Comparison of ENCODE assay signal across 8 mouse cellular contexts in genomic region chr11:118289562-118289961, GRCm38 (mm10). TPM values are rescaled to one million over a fixed set of nuclear protein-coding genes. Genes with fewer than 3 reads are reported as not detected.
DNase-seq lines count a peak whose midpoint lies in the region; ATAC-seq and TF ChIP-seq lines count a peak whose summit lies in the region.

No protein-coding gene starts in this region.

- no peaks in the 10 kb centered on the region for H3K27me3 ChIP-seq in heart, embryonic 13.5 days (replicated peaks)
- H3K27me3 ChIP-seq in forebrain, embryonic 12.5 days, result no peaks in the 10 kb centered on the region
- no peaks in the 10 kb centered on the region for H3K27me3 ChIP-seq in liver, postnatal 0 days (ENCODE audit: insufficient read depth, low read length)

- TF ChIP-seq EP300 in liver, postnatal 0 days (IDR thresholded peaks at IDR 0.05; ENCODE audit: low read depth), result no peak

- ATAC-seq in heart, embryonic 13.5 days (ENCODE audit: extremely low read depth, insufficient number of reproducible peaks, low FRiP score, low TSS enrichment), result no peak
- no peak for ATAC-seq in forebrain, embryonic 12.5 days (ENCODE audit: low FRiP score)
- peak; percentile 8 for ATAC-seq in liver, postnatal 0 days

- peaks cover 21% of the 10 kb centered on the region for H3K4me1 ChIP-seq in heart, embryonic 13.5 days
- H3K4me1 ChIP-seq in ES-E14 (ENCODE audit: control insufficient read depth in 2 of 2, insufficient read depth in 2 of 2, low read length in 2 of 2, poor library complexity in 1 of 2), result no peaks in the 10 kb centered on the region
- H3K4me1 ChIP-seq in forebrain, embryonic 12.5 days, result peaks cover 26% of the 10 kb centered on the region
- peaks cover 18% of the 10 kb centered on the region for H3K4me1 ChIP-seq in liver, postnatal 0 days (ENCODE audit: insufficient read depth)

- peak overlapping the region; percentile 94 for H3K9ac ChIP-seq in heart, embryonic 13.5 days
- H3K9ac ChIP-seq in ES-E14 (ENCODE audit: insufficient read depth, low read depth, low read length, poor library complexity, severe bottlenecking), result peak overlapping the region; percentile 92
- H3K9ac ChIP-seq in forebrain, embryonic 12.5 days, result peak overlapping the region; percentile 85
- peak overlapping the region; percentile 85 for H3K9ac ChIP-seq in liver, postnatal 0 days (replicated peaks)

- H3K36me3 ChIP-seq in heart, embryonic 13.5 days, result peaks cover 32% of the 10 kb centered on the region
- H3K36me3 ChIP-seq in ES-E14 (ENCODE audit: control insufficient read depth, insufficient read depth, low read length, poor library complexity, severe bottlenecking), result peaks cover 30% of the 10 kb centered on the region
- H3K36me3 ChIP-seq in forebrain, embryonic 12.5 days (replicated peaks), result peaks cover 30% of the 10 kb centered on the region
- H3K36me3 ChIP-seq in liver, postnatal 0 days (replicated peaks; ENCODE audit: insufficient read depth, low read length), result peaks cover 19% of the 10 kb centered on the region

- under 1% methylated on average over 22 of the region's 22 CpGs for WGBS in heart, embryonic 13.5 days
- under 1% methylated on average over 22 of the region's 22 CpGs for WGBS in forebrain, embryonic 12.5 days
- WGBS in liver, postnatal 0 days (ENCODE audit: insufficient replicate concordance), result 1% methylated on average over 22 of the region's 22 CpGs

- intact Hi-C loops in heart, postnatal 14 days (cut with DNase I), result no loop called here

- TF ChIP-seq CTCF in liver, postnatal 0 days (IDR thresholded peaks at IDR 0.05; ENCODE audit: low read depth), result no peak

- in situ Hi-C loops in ES-E14 (cut with MboI; ENCODE audit: low sequenced_read_pairs in 2 of 2, unreplicated experiment in 2 of 2), result no loop called here

- H3K4me3 ChIP-seq in heart, embryonic 13.5 days, result peak overlapping the region; percentile 91
- H3K4me3 ChIP-seq in ES-E14 (ENCODE audit: insufficient read depth in 1 of 2, low read depth in 1 of 2, low read length in 2 of 2, poor library complexity in 1 of 2, severe bottlenecking in 1 of 2), result peak overlapping the region; percentile 83 to 86
- peak overlapping the region; percentile 72 for H3K4me3 ChIP-seq in forebrain, embryonic 12.5 days (replicated peaks)
- H3K4me3 ChIP-seq in liver, postnatal 0 days (ENCODE audit: low read depth, low read length), result peak overlapping the region; percentile 74

- H3K27ac ChIP-seq in heart, embryonic 13.5 days (replicated peaks), result peak overlapping the region; percentile 82
- peak overlapping the region; percentile 72 for H3K27ac ChIP-seq in ES-E14 (ENCODE audit: insufficient read depth, low read depth, low read length, poor library complexity, severe bottlenecking)
- peak overlapping the region; percentile 74 for H3K27ac ChIP-seq in forebrain, embryonic 12.5 days
- peak overlapping the region; percentile 89 for H3K27ac ChIP-seq in liver, postnatal 0 days (ENCODE audit: low read depth)

- H3K4me2 ChIP-seq in heart, embryonic 13.5 days, result peak overlapping the region; percentile 94
- peak overlapping the region; percentile 95 for H3K4me2 ChIP-seq in forebrain, embryonic 12.5 days
- H3K4me2 ChIP-seq in liver, postnatal 0 days (ENCODE audit: low read depth, low read length), result peak overlapping the region; percentile 98

- no peak for DNase-seq in heart, postnatal 14 days
- DNase-seq in ES-E14 (ENCODE audit: low read depth, low spot score), result no peak
- no peak for DNase-seq in liver, postnatal 0 days
- DNase-seq in layer of hippocampus, adult 9-10 months (ENCODE audit: low spot score), result no peak
- no peak for DNase-seq in spleen, adult 12 weeks (ENCODE audit: low spot score)
- DNase-seq in cerebellum, postnatal 36 days, result no peak

- no peaks in the 10 kb centered on the region for H3K9me3 ChIP-seq in heart, embryonic 13.5 days
- H3K9me3 ChIP-seq in ES-E14 (ENCODE audit: control insufficient read depth, insufficient read depth, low read depth, low read length), result no peaks in the 10 kb centered on the region
- H3K9me3 ChIP-seq in forebrain, embryonic 12.5 days, result no peaks in the 10 kb centered on the region
- H3K9me3 ChIP-seq in liver, postnatal 0 days (ENCODE audit: low read length), result no peaks in the 10 kb centered on the region

TF ChIP-seq in ES-E14, 5 proteins besides CTCF, POLR2A, EP300 and RAD21:
- no peak for TF ChIP-seq ZNF384 (IDR thresholded peaks at IDR 0.05; ENCODE audit: low read depth, low read length)
- TF ChIP-seq CHD2 (IDR thresholded peaks at IDR 0.05; ENCODE audit: low read depth, low read length), result no peak
TF ChIP-seq in ES-E14: peak in this region for 0.

RNA-seq across cellular contexts. Expression of gene Usp36, which starts 0.5 kb away (rescaled TPM):
- polyA plus RNA-seq in heart, embryonic 13.5 days (2015; fragmentation: Nextera tagmentation; extraction: Ambion mirVana), result 12.8 and 13.4 TPM in 2 replicates
- 10 to 100 TPM; 14.4 to 15.6 TPM for total RNA-seq in heart, postnatal 14 days (2021)
- total RNA-seq in ES-E14 (2012; rRNA removed), result 41.7 and 45.5 TPM in 2 replicates
- polyA plus RNA-seq in forebrain, embryonic 12.5 days (2016; fragmentation: Nextera tagmentation; extraction: Ambion mirVana), result 17.1 and 19.6 TPM in 2 replicates
- 3.2 and 3.8 TPM in 2 replicates for polyA plus RNA-seq in liver, postnatal 0 days (2015; fragmentation: Nextera tagmentation; extraction: Ambion mirVana)

RNA-seq across cellular contexts. Expression of gene Cyth1, which starts 41.2 kb away (rescaled TPM):
- 14.9 and 15.9 TPM in 2 replicates for polyA plus RNA-seq in heart, embryonic 13.5 days (2015; fragmentation: Nextera tagmentation; extraction: Ambion mirVana)
- 10 to 100 TPM; 56.4 to 60.9 TPM for total RNA-seq in heart, postnatal 14 days (2021)
- 3.8 and 6.3 TPM in 2 replicates for total RNA-seq in ES-E14 (2012; rRNA removed)
- 24.0 and 24.9 TPM in 2 replicates for polyA plus RNA-seq in forebrain, embryonic 12.5 days (2016; fragmentation: Nextera tagmentation; extraction: Ambion mirVana)
- 7.0 and 7.9 TPM in 2 replicates for polyA plus RNA-seq in liver, postnatal 0 days (2015; fragmentation: Nextera tagmentation; extraction: Ambion mirVana)

RNA-seq across cellular contexts. Expression of gene Cep295nl, which starts 52.7 kb away (rescaled TPM):
- polyA plus RNA-seq in heart, embryonic 13.5 days (2015; fragmentation: Nextera tagmentation; extraction: Ambion mirVana), result 0.15 and 0.27 TPM in 2 replicates
- 1 to 10 TPM in 1 of 2 experiments, under 1 TPM in 1; 1.00 to 2.0 TPM for total RNA-seq in heart, postnatal 14 days (2021)
- total RNA-seq in ES-E14 (2012; rRNA removed), result 0.49 and 0.95 TPM in 2 replicates
- 0.32 and 0.41 TPM in 2 replicates for polyA plus RNA-seq in forebrain, embryonic 12.5 days (2016; fragmentation: Nextera tagmentation; extraction: Ambion mirVana)
- 0.05 TPM in 1 of 2 replicates, not detected in the other for polyA plus RNA-seq in liver, postnatal 0 days (2015; fragmentation: Nextera tagmentation; extraction: Ambion mirVana)
